Mouse (Mus musculus) A20 (cell line): ENCODE results near the gene Tcte2.

ENCODE experiments used
- DNase-seq: peaks from one replicate; pipeline ENCODE4 v3.0.0-alpha.2; 2011; ENCODE audit warnings: low read depth, low spot score

The Tcte2 gene

DNA sequence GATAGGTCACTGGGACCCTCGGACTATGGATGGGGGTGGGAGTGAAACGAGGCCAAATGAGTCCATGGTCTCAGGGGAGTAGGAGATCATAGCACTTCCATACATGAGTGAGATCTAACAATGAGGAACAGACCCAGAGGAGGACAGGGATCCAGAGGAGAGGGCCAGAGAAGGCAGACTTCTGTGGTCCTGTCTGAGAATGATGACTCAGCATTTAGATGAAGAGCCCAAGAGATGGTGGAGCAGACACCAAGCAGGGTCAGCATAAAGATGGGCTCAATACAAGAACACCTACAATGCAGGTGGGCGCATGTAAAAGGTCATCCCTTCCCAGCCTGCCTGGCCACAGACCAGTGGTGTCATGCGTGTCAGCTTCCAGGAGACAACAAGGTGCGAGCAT lies 41.4 kb downstream of the Tcte2 start:
- no peak for DNase-seq

DNA sequence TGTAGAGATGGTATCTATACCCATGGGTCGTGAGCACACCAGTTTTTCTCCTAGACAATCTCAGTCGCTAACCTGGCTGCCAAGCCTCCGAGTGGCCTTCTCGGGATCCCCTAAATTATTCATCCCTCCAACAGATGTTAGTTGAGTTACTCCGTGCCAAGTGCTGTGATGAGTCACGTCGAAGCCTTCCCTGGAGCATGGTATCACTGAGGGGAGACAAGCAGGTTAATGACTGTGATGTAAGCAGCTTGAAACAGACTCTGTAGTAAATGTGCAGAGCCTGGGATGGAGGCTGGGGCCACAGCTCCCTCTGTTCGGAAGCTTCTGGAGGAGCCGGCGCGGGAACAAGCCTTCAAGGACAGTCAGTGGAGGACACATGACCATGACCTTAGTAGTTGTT lies 44.2 kb downstream of the Tcte2 start:
- DNase-seq = no peak

DNA sequence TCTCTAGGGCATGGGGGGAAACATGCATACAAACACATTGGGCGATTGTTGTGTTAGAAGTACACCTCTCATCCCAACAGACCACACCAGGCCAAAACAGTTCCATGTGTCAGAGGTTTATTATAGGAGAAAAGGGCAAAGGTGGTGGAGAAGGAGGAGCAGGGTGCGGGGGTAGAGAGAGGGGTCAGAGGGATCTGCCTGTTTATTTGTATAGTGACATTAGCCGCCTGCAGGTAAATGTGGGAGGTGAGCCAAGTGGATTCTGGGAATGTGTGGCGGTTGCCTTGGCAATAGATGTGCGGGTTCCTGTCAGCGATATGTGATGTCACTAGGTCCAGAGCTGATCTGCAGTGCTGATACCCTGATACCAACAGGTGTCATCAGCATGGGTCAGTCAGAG lies 45.3 kb downstream of the Tcte2 start:
- no peak for DNase-seq

DNA sequence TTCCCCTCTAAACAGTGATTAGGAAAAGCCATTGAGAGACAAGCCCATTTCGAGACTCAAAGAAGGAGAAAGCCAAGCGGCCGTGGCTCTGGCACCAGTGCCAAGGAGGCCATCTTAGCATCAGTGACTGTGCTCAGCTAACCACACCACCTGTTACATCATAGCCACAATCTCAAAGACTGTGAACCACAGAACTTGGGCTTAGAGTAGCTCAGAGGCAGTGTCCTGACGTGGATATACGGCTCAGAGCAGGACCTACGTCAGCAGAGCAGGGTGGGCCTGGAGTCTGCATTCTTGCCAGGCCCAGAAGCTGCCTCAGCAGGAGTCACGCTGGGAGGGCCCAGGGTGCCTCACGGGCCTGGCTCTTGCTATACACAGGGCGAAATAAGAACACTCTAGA lies 46.1 kb downstream of the Tcte2 start:
- no peak for DNase-seq

DNA sequence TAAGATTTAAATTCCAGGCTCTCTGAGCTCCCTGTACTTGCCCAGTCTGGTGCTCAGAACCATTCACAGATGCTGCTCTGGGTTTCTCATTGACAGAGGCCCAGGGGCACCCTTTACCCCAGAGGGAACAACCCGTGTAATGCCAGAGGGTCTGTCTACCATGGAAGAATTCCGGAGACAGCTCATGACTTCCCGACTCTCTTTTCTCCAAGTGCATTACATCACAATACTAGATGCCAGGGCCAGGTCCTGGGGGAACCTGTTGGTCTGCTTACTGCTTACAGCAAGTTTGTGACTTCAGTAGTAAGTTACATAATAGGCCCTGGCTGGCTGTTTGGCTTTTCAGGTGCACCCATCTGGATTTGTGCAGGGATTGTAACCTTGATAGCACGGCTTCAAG lies 47.0 kb downstream of the Tcte2 start:
- no peak for DNase-seq

DNA sequence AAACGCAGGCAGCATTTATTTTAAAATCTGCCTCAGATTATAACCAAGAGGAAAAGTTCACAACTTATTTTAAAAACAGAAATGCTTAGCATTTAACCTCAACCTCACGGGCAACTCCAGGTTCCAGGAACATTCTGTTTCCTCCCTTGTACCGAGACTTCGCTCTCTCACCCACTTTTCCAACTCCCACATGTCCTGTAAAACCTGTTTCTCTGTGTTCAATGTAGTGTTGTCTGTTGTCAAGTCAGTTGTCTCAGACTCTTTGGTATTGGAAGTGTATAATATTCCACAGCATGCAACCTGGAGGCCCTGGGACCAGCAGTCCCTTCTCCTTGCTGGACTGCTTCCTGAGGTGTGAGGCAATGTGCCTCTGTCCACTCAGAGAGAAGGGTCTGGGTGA lies 47.5 kb downstream of the Tcte2 start:
- DNase-seq = no peak

DNA sequence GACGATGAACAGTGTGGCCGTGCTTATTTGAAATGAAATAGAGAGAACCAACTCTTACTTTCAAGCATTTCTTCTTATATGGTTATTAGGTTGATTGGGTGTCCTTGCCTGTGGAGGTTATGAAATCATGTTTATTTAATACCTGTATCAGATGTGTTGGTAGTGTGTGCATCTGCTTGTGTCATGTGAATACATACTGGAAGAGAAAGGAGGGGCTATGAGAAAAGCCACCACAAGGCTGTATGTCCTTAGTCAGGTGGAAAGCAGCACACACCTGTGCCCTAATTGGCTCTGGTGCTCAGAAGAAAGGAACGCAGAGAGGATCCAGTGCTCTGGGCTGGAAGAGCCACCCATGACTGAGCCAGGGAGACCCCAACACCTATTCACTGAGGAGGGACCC lies 49.1 kb downstream of the Tcte2 start:
- no peak for DNase-seq

DNA sequence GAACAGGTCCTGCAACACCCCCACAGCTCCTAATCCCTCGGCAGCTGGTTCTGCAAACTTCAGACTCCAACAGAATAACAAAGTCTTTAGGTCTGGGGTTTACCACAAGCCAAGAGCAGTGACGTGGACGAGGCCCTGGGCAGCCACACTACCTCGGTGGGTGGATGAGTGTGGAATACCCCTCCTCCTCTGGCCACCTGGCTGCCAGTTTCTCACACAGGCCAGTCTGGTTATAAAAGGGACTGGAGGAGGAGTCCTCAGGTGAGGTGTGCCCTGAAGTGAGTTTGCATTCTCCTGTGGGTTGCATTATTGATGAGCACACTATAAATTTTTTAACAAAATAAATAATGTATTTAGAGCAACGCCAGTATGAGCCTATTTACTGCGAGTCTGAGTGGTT lies 49.5 kb downstream of the Tcte2 start:
- DNase-seq = no peak

DNA sequence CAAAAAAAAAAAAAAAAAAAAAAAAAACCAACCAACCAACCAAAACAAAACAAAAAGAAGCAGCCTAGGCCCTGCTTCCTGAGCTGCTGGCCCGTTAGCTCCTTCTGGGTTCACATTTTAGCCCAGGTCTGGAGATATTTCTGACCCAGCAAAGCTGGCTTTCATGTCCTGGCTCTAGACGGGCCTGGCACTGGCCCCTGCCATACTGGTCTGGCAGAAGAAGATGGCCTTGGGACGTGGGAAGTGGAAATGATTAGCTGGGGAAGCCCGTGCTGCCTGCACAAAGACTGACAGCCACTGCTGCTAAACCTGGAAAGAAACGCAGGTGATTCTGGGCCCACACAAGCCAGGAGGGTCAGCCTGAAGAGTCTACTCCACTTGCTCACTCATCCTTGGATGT lies 50.5 kb downstream of the Tcte2 start:
- no peak for DNase-seq

DNA sequence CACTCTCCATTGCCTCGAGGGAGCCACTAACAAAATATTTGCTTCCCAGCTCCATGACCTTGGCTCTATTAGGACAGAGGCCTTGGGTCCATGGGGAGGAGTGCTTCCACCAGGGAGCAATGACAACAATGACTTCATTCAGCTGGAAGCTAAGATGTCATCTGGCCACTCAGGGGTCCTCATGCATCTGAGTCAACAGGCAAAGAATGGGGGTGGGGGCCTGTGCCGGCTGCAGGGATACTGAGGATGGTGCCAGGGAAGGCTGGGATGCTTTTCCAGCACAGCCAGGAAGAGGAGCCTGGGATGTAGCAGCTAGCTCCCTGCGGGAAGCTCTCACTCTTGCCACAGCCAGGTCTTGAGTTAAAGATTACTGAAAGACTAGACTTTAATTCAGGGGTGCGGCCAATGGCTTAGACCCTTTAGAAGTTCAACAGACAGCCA lies 56.1 kb downstream of the Tcte2 start:
- DNase-seq = no peak

DNA sequence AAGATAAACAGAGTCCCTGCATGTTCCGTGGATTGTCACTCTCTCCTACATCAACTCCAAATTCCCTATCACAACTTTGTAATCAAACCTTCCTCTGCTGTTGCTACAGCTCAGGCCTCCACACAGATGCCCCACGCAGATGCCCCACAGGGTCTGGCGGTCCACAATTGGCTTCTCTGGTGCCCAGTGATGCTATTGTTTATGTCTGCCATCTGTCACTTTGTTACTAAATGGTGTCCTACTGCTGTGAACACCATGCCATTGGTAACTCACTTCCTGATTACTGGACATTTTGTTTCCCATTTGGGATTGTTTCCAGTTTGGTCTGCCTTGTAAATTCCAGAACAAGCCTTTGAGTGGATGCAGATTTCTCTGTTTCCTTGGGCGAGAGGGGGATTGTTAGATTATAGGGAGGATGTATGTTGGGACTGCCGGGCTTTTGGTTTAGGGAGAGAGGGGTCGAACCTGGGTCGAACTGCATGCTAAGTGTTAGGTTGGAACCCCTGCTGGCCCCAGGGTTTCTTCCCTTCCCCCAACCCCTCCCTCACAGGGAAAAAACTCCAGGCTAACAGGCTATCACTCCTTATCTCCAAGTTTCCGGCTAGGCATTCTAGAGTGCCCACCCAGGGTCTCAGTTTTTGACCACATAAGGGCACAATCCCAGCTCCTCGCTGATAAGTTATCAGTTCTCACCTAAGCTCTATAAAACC lies 57.9 kb downstream of the Tcte2 start:
- DNase-seq = no peak

DNA sequence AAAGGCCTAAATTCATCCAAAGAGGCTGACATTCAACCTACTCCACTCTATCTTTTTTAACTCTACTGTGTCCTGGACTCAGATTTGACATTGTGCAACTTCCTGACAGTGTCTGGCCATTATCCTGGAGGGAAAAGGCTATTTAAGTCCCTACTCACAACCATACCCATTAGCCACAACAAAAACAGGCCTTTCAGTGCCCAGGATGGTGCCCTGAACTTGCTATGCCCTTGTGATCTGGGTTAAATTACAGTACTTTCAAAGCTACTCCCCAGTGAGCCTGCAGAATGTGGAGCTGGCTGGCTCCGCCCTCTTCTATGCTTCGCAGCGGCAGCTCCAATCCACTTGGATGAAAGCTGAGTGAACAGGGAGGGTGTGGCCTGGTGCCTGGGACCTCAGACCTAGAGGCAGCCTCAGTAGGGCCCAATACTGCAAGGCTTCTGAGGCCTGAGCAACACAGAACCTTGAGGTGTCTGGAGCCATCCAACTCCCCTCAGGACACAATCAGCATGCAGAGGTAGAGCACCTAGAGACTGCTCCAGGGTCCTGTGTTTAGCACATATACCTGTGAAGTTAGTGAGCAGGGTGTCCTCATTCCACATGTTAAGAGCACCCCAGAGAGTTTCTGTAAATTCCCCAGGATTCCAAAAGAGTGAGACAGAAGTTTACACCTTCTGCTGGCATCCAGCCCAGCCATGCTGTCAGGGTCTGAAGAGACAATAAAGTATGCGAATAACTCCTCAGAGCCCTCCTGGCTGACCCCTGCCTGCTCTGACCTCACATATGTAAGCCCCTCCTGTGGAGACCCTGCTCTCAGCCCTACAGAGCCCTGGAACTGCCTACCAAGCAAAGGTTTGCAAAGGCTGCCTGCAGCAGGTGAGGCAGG lies 61.3 kb downstream of the Tcte2 start:
- no peak for DNase-seq

DNA sequence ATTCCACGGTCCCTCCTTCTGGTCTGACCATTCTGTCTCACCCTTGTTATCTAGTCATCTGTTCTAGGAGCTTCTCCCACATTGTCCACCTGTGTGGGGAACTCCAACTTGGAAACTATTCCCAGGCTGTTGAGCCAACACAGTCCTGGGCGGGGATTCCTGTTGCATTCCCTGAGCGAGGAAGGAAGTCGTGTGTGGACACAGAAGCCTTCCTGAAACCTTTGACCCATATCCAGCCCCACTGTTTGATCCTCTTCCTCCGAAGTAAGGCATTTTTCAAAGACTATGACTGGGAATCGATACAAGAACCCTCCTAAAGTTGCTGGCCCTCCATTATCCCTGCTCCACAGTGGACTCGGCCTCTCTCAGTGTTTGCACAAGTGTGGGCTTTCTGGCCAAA lies 61.9 kb downstream of the Tcte2 start:
- DNase-seq = no peak

DNA sequence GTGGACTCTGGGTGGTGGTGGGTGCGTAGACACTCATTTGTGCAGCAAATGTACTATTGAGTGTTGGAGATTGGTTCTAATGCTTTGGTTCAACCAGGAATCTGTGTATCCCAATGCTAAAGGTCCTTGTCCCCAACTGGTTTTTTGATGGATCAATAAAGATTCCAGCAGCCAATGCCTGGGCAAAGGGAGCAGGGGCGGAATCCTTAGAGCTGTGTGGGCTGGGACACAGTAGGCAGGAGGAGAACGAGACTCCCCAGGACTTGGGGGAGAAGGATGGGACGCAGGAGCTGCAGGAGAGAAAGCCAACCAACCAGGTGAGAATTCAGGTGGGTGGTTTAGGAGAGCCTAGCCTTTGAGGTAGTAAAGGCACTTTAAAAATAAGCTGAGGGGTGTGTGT lies 63.4 kb downstream of the Tcte2 start:
- DNase-seq = no peak

DNA sequence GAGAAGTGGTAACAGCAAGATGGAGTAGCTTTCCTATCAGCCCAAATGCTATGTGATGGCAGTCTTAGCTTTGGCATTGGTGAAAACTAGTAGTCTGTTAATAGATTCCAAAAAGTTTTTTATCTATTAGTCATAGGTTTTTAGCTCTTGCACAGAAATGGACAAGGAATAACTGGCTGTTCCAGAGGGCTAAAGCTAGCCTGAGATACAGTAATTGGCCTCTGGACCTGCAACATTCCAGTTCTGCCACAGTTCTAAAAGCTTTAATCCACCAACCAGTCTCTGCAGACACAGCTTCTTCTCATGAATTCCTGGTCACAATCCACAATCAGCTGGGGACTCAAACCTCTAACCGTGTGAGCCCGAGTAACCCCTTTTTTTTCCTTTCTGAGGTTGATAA lies 64.0 kb downstream of the Tcte2 start:
- DNase-seq = no peak

DNA sequence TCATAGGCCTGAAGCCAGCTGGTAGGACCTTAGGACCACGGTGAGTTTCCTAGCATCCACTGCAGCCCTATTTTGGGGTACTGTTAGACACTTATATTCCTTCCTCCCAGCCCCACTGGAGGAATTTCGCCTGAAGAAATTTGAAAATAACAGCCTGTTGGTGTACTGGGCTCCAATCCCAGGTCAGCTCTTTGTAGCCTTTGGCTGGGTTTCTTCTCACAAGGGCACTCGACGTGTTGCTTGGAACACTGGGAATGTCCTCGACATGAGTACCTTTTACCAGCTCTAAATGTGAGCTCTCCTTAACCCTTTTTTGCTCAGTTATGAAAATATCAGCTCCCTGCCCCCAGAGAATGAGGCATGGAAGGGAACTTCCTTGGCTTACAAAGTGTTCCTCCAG lies 65.7 kb downstream of the Tcte2 start:
- no peak for DNase-seq

DNA sequence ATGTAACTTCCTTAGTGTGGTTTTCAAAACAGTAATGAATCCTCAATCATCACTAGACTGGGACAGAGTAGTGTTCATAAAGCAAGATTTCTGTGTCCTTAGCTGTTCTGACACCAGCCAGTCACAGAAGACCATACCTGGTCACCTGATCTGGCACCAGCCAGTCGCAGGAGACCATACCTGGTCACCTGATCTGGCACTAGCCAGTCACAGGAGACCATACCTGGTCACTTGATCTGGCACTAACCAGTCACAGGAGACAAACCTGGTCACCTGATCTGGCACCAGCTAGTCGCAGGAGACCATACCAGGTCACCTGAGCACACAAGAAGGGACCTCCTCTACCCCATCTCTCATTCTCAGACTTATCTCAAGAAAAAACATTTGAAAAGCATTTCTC lies 66.4 kb downstream of the Tcte2 start:
- DNase-seq = no peak

DNA sequence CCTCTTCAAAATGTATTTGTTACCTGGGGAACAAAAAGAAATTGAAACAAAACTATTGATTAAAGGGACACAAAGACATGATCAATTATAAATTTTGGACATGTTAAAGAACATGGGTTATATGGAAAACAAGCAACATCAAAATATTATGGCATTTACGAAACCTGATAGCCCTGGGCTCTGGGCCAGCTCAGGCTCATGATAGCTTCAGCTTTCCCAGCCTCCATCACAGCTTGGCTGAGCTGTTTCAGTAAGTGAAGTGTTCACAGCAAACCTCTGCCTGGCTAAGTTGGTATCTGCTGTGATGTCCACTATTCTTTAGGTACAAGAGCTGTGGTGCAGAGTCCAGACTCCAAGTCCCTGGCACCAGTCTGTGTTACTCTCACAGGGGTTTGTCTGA lies 67.4 kb downstream of the Tcte2 start:
- no peak for DNase-seq

DNA sequence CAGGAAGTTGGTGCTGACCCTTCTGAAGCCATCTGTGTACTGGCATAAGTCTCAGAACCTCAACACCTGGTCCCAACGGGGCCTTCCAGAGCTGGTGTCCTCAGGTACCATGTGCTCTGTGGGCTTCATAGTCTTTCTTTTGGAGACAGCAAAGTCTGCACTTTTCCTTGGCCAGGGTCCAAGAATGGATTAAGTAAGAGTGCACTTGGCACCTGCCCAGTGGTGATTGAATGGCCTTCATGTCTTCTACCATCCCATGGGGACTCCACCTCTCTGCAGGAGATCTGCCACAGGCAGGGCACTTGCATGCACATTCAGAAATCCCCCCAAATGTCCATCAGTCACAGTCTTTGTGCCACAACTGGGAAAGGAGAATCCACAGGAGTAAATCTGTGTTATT lies 74.0 kb downstream of the Tcte2 start:
- DNase-seq = no peak

DNA sequence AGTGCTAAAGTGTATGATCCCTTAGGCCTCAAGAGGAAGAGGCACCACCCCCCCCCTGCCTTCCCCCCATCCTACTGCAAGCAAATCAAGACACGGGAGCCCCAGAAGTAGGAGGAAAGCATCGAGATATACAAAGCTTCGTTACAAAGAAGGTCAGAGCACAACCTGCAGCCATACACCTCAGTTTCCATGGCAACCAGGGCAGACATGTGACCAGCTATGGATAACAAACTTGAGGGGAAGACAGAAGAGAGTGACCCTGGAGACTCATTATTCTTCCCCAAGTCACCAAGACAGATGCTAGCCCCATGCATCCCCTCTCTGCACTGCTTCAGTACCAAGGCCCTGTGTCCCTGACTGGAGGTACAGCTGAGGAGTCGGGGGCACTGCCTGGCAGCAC lies 74.5 kb downstream of the Tcte2 start:
- DNase-seq = no peak

DNA sequence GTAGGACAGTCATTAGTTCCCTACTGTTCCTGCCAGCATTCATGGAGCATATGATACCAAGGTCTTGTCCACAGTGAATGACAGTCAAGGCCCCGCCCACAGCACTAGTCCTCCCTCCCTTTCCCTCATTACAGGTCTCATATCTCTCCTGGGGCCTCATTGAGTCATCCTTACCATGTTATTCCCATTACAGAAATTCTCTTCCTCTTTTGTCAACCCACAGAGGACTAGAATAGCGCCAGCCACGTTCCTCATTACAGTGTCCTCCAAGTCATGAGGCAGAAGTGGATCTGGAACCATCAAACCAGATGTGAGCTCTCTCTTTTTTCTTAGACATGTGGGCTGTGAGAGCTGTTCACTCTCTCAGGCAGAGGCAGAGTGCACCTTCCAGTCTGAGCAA lies 76.0 kb downstream of the Tcte2 start:
- DNase-seq = no peak

DNA sequence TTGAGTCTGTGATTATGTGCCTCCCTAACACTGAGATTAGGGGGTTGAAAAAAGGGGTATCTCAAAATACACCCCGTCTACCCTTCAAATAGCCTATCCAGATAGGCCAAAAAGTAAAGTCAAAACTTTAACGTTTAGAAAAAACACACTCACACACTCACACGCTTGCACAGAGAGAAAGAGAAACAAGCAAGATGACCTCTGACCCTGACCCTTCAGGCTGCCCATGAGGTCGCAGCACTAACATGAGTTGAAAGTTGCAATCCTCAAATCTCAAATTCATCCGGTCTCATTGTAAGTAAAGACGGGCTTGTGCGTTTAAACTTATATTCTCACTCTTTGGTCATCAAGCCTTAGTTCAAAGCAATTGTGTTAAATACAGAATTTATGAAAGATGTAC lies 77.4 kb downstream of the Tcte2 start:
- no peak for DNase-seq
